Mouse (Mus musculus): ENCODE measurements at regions not wholly inside any gene's neighbourhood (a gene's known extent, or its start where the extent isn't known, plus 50 kb on each side); places are given as distances from the start of the nearest gene placed in this dataset.

DNA sequence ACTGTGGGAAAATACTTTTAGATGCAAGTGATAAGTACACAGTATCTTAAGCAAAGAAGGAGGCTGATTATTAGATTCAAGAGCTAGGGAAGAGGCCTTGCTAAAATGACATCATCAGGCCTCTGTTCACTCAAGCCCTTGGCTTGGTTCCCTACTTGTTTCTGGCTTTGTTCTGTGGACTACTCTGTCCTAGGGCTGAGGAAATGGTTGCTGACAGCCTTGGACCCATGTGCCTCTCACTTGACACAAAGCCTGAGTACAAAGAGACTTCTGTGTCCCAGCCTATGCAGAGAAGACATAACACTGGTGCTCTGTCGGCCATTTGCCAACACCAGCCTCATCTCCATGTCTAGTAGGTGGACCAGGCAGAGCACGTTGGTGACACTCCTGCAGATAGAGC is 198.7 kb downstream of the Ttc32 start:
- Histone ChIP-seq H3K4me3 (ENCODE audit: insufficient read depth, low read length) (no peak overlapping the region), H3K27ac (ENCODE audit: insufficient read depth, low read depth, low read length) (no peak overlapping the region), H3K4me1 (ENCODE audit: control insufficient read depth, insufficient read depth, low read length) (no peaks in the 10 kb centered on the region)
- TF ChIP-seq POLR2A (IDR thresholded peaks at IDR 0.05; ENCODE audit: borderline replicate concordance, low read depth, low read length) = no peak

DNA sequence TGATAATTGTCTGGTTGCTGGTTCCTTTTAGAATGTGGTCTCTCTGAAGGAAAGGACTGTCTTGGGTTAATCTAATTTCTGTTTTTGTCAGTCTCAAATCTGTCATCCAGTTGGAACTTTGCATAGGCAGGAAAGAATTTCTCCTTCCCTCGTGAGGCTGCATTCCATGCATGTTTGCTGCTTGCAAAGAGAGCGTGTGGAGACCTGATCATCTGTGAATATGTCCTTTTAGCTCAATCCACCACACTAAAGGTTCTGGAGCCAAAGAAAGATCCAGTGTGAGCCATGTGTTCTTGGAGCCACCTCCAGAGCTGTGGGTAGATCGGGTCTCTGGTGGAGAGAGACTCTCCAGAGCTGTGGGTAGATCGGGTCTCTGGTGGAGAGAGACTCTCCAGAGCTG is 200.2 kb downstream of the Ttc32 start:
- Histone ChIP-seq H3K27ac (ENCODE audit: insufficient read depth, low read depth, low read length) (no peak overlapping the region), H3K4me1 (ENCODE audit: control insufficient read depth, insufficient read depth, low read length) (no peaks in the 10 kb centered on the region), H3K4me3 (ENCODE audit: insufficient read depth, low read length) (no peak overlapping the region)
- TF ChIP-seq POLR2A (IDR thresholded peaks at IDR 0.05; ENCODE audit: borderline replicate concordance, low read depth, low read length) (no peak), CTCF (IDR thresholded peaks at IDR 0.05; ENCODE audit: low read depth, low read length) (no peak)

DNA sequence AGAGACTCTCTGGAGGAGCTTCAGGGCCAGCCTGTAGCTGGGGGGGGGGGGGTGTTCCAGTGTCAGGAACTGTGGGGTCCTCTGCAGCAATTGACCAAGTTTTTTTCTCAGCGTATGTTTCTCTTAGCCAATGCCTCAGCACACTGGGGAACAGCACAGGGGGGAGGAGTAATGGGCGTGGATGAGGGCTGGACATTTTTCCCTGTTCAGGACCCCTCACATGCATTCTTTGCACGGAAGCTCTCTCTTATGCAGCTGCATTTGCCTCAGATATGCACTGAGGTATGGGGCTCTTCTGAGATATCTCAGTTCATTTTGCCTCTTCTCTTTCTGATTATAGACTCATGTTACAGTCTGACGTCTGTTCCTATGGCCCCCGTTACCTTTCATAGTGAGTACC is 200.8 kb downstream of the Ttc32 start:
- H3K27ac ChIP-seq (ENCODE audit: insufficient read depth, low read depth, low read length) = no peak overlapping the region
- TF ChIP-seq CTCF (IDR thresholded peaks at IDR 0.05; ENCODE audit: low read depth, low read length) (no peak), POLR2A (IDR thresholded peaks at IDR 0.05; ENCODE audit: borderline replicate concordance, low read depth, low read length) (no peak)
- no peaks in the 10 kb centered on the region for H3K4me1 ChIP-seq (ENCODE audit: control insufficient read depth, insufficient read depth, low read length)
- no peak overlapping the region for H3K4me3 ChIP-seq (ENCODE audit: insufficient read depth, low read length)

DNA sequence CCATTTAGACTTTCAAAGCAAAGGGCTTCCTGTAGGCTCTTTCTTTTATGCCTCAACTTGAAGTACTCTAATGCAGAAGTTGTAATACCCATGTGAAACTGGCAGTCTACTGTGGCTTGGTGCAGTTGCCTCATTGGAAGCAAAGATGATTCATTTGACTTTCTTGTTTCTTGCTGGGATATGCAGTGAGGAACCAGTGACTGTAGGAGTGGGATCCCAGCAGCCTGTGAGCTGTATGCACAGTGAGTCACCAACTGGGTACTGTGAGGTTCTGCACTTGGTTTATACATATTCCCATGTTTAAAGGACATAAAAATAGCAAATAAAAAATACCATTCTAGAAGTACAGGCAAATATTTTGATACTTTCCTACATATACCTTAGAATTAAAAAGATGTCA is 202.6 kb downstream of the Ttc32 start:
- no peak overlapping the region for H3K27ac ChIP-seq (ENCODE audit: insufficient read depth, low read depth, low read length)
- H3K4me1 ChIP-seq (ENCODE audit: control insufficient read depth, insufficient read depth, low read length) = no peaks in the 10 kb centered on the region
- TF ChIP-seq CTCF (IDR thresholded peaks at IDR 0.05; ENCODE audit: low read depth, low read length) (no peak), POLR2A (IDR thresholded peaks at IDR 0.05; ENCODE audit: borderline replicate concordance, low read depth, low read length) (no peak)
- no peak overlapping the region for H3K4me3 ChIP-seq (ENCODE audit: insufficient read depth, low read length)

DNA sequence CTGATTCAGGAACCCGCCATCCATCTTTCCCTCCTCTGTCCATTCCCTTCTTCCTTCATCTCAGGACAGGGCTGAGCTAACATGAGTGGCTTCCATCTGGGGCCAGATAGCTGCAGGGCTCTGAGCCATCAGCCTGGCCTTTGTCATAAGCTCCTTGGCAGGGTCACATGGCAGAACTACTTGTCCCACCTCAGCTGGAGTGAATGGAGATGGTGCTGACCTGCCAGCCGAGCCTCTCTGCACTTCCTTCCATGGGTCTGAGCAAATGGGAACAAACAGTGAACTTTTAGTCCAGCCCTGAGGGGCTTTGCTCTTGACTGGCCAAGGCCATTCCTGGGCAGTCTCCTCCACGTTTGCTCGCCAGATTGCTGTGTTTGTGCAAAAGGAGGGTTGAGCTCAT is 206.1 kb downstream of the Ttc32 start:
- no peak overlapping the region for H3K27ac ChIP-seq (ENCODE audit: insufficient read depth, low read depth, low read length)
- no peak overlapping the region for H3K4me3 ChIP-seq (ENCODE audit: insufficient read depth, low read length)
- TF ChIP-seq CTCF (IDR thresholded peaks at IDR 0.05; ENCODE audit: low read depth, low read length) = no peak
- no peak for TF ChIP-seq POLR2A (IDR thresholded peaks at IDR 0.05; ENCODE audit: borderline replicate concordance, low read depth, low read length)
- H3K4me1 ChIP-seq (ENCODE audit: control insufficient read depth, insufficient read depth, low read length) = no peaks in the 10 kb centered on the region

DNA sequence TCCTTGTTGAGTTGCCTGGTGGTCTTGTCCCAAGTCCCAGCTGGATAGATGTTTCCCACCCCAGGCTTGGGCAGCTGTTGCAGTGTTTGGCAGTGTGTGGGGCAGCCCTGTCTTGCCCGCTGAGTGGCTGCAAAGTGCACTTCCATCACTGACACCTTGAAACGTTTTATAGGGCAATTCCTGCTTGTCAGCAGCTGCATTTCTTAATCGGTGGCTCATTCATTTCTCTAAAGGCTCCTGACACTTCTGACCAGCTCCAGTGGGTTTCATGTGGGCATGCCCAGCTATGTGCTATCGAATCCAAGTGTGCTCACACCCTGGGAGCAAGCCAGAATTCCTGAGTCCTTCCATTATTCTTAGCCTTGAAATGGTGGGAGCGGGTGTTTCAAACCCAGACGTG is 207.7 kb downstream of the Ttc32 start:
- no peak overlapping the region for H3K4me3 ChIP-seq (ENCODE audit: insufficient read depth, low read length)
- no peak overlapping the region for H3K27ac ChIP-seq (ENCODE audit: insufficient read depth, low read depth, low read length)
- no peak for TF ChIP-seq CTCF (IDR thresholded peaks at IDR 0.05; ENCODE audit: low read depth, low read length)
- no peak for TF ChIP-seq POLR2A (IDR thresholded peaks at IDR 0.05; ENCODE audit: borderline replicate concordance, low read depth, low read length)
- no peaks in the 10 kb centered on the region for H3K4me1 ChIP-seq (ENCODE audit: control insufficient read depth, insufficient read depth, low read length)

DNA sequence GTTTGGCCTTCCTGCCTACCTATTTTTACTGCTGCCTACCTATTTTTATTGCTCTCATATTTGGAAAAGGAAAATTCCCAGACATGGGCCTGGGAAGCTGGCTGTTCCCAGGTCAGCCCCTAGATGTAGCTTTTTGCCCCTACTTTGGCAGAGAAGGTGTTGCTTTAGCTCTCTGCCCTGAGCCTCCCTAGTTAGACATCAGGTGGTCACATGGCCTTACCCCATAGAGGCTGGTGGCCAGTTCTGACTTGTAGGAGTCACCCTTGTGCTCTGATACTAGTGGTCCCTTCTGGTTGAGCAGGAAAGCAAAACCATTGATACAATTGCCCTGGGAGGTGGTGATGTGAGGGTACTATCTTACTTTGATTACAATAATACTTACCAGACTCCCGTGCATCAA is 208.2 kb downstream of the Ttc32 start:
- TF ChIP-seq CTCF (IDR thresholded peaks at IDR 0.05; ENCODE audit: low read depth, low read length) = no peak
- no peak for TF ChIP-seq POLR2A (IDR thresholded peaks at IDR 0.05; ENCODE audit: borderline replicate concordance, low read depth, low read length)
- Histone ChIP-seq H3K4me1 (ENCODE audit: control insufficient read depth, insufficient read depth, low read length) (no peaks in the 10 kb centered on the region), H3K27ac (ENCODE audit: insufficient read depth, low read depth, low read length) (no peak overlapping the region), H3K4me3 (ENCODE audit: insufficient read depth, low read length) (no peak overlapping the region)

DNA sequence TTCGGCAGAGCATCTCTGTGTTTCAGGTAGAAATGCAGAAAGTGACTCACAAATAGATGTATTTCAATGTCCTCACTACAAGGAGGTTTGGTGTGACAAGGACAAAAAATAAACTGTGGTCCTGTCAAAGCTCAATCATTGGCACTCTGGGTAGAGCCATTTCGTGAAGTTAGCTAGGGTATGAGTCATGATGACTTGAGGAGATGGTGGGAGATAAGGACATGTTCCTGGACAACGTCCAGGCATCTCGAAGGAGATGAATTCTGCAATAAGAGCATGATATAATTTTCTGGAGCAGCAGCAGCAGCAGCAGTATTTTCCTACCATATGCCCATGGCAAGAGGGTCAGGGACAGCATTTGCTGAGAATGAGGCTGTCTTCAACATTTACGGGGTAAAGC is 217.7 kb downstream of the Ttc32 start:
- TF ChIP-seq CTCF (IDR thresholded peaks at IDR 0.05; ENCODE audit: low read depth, low read length) = no peak
- TF ChIP-seq POLR2A (IDR thresholded peaks at IDR 0.05; ENCODE audit: borderline replicate concordance, low read depth, low read length) = no peak
- Histone ChIP-seq H3K4me3 (ENCODE audit: insufficient read depth, low read length) (no peak overlapping the region), H3K4me1 (ENCODE audit: control insufficient read depth, insufficient read depth, low read length) (no peaks in the 10 kb centered on the region), H3K27ac (ENCODE audit: insufficient read depth, low read depth, low read length) (no peak overlapping the region)

DNA sequence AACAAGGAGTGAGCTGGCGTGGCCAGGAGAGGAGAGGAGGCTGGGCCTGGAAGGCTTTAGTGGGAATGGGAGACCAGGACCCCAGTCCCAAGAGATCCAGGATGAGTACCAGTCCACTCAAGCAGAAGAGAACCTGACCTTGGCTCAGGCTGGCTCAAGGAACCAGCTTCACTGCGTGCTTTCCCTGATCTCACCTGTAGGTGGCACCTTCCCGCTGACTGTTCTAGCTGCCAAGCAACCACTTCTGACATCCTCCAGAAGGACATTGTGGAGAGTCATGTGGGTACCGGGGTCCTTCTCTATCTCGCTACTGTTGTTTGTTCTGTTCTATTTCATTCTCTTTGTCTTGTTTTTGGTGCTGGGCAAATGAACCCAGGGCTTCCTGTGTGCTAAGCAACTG is 222.0 kb downstream of the Ttc32 start:
- Histone ChIP-seq H3K4me3 (ENCODE audit: insufficient read depth, low read length) (no peak overlapping the region), H3K4me1 (ENCODE audit: control insufficient read depth, insufficient read depth, low read length) (no peaks in the 10 kb centered on the region), H3K27ac (ENCODE audit: insufficient read depth, low read depth, low read length) (no peak overlapping the region)
- no peak for TF ChIP-seq POLR2A (IDR thresholded peaks at IDR 0.05; ENCODE audit: borderline replicate concordance, low read depth, low read length)
- TF ChIP-seq CTCF (IDR thresholded peaks at IDR 0.05; ENCODE audit: low read depth, low read length) = peak; percentile 62

DNA sequence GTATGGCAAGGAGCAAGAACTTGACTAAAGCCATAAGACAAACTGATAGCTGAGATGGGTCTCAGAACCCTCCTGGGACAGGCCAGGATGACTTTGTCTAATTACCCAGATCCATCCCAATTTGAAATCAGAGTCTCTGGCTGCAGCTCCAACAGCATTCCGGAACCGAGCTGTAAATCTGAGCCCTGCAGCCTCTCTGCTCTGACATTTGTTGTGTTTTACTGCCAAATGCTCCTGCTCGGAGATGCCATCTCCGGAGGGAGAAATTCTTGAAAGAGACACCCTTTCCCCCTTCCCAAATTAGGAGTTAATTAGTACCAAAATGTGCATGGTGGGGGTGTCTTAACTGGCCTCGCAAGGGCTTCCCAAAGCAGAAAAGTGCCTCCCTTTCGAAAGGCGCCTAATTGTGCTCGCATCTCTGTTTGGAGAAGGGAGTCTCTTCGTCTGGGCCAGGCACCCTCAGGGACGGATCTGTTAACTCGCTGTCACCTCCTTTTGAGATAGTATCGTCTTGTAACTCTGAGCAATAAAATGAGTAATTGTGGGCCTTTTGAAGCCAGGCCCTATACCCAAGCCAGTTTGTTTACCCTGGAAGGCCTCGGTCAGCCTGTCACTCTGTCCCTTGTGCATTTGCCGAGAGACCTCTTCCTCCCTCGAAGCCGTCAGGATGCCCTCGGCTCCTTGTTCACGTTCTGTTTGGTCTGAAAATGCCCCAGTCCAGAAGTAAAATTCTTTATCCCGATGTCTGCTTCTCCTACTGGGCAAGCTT is 223.7 kb downstream of the Ttc32 start:
- Histone ChIP-seq H3K27ac (ENCODE audit: insufficient read depth, low read depth, low read length) (no peak overlapping the region), H3K4me3 (ENCODE audit: insufficient read depth, low read length) (no peak overlapping the region), H3K4me1 (ENCODE audit: control insufficient read depth, insufficient read depth, low read length) (no peaks in the 10 kb centered on the region)
- TF ChIP-seq POLR2A (IDR thresholded peaks at IDR 0.05; ENCODE audit: borderline replicate concordance, low read depth, low read length) (no peak), CTCF (IDR thresholded peaks at IDR 0.05; ENCODE audit: low read depth, low read length) (no peak)
